Mouse (Mus musculus) spleen, adult 2 months (tissue): Measurements from ENCODE around the gene Susd3.
A peak's percentile ranks its signal among the peaks of the same experiment; 100 is the strongest.

ENCODE experiments used
- CTCF ChIP-seq: fragments of 200-500 bp; IDR thresholded peaks from 2 replicates; pipeline ENCODE4 v1.5.1; 2011; ENCODE audit warnings: mild to moderate bottlenecking, inconsistent platforms; ENCODE audit not compliant: insufficient read depth, insufficient read length, insufficient replicate concordance; ENCODE audit errors: extremely low read depth
- POLR2A ChIP-seq: fragments of 200-500 bp; IDR thresholded peaks from 2 replicates; pipeline ENCODE4 v1.6.1; 2011; ENCODE audit warnings: low read depth, low read length, inconsistent platforms

DNA sequence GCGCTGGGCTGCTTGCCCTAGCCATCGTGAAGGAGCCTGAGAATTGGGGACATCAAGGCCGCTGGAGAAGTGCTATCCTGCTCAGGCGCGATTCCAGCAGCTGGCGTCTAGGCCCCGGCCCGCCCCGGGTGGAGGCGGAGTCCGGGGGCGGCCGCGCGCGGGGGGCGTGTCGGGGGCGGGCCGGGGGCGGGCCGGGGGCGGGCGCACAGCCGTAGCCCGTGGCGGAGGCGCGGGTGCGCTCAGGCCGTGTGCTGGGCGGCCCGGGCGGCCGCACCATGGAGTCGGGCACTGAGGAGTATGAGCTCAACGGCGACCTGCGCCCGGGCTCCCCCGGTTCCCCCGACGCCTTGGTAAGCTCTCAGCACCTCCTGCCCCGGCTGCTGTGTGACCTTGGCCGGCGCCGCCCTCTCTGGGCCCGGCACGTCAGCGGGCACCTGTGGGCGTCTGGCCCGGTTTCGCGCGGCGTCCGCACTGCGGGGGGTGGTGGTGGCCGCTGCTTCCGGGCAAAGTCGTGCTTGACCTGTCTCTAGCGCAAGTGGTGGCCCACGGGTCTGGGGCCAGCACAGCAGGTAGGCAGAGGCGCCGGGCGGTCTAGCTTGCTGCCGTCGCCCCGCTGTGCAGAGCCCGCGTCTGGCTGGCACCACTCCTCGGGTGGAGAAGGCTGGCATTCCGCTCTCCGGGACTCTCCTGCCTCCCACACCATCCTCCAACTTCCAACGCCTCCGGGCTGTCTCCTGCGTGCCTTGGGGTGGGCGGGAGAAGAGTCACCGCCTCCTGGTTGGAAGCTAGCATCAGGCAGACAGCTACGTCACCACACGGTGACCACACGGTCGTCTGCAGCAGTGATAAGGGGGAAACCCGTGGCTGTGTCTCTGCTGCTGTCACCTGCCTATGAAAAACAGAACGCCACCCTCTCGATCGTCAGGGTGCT is 61.0 kb downstream of the Susd3 start, which contains the start of gene Ninj1:
- TF ChIP-seq CTCF (no peak), POLR2A (peak; percentile 53)
